Mouse (Mus musculus) layer of hippocampus, adult 18-20 months (tissue): Measurements from ENCODE around the gene Stag1. TPM values are rescaled to one million over a fixed set of nuclear protein-coding genes. Genes with fewer than 3 reads are reported as not detected.
"Not testable (repeated sequence)": the region's sequence is repeated elsewhere in the genome, so short reads cannot be mapped to it uniquely, and the experiment has no call there.

ENCODE experiments used
- DNase-seq, 2 experiments: peaks; one replicate each; pipeline ENCODE4 v3.0.0; 2022; ENCODE audit warnings: low spot score in 2 of 2
- total RNA-seq, 2 experiments: library from RNA; stranded (reverse); gene quantifications; 2 replicates each; pipeline ENCODE4 v1.2.3; 2021

The Stag1 gene
- total RNA-seq, 2 experiments from 2014 or later = 64.9 to 68.0 TPM

DNA sequence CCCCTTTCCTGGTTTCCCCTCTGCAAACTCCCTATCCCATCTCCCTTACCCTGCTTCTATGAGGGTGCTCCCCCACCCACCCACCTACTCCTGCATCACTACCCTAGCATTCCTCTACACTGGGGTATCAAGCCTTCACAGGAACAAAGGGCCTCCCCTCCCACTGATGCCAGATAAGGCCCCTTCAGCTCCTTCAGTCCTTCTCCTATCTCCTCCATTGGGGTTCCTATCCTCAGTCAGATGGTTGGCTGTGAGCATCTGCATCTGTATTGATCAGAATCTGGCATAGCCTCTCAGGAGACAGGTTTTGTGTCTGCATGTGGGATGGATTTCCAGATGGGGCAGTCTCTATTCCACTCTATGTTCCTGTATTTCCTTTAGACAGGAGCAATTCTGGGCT is 81.4 kb downstream of the Stag1 start:
- no peak for DNase-seq

DNA sequence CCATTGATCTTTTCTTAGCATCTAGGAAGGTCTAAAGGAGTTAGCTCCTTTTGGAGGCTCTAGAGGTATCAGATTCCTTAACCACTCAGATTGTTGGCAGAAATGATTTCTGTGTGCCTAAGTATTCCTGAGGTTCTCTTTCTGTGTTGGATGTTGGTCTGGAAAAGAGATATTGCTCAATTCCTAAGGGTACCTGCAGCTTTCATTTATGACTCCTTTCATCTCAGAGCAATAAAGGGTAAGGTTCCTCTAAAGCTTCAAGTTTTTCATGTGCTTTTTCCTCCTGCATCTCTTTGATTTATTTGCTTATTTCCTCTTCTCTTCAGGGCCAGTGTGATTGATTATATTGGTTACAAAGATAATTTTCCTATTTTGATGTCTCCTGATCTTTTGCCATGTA is 84.7 kb downstream of the Stag1 start:
- no peak for DNase-seq

DNA sequence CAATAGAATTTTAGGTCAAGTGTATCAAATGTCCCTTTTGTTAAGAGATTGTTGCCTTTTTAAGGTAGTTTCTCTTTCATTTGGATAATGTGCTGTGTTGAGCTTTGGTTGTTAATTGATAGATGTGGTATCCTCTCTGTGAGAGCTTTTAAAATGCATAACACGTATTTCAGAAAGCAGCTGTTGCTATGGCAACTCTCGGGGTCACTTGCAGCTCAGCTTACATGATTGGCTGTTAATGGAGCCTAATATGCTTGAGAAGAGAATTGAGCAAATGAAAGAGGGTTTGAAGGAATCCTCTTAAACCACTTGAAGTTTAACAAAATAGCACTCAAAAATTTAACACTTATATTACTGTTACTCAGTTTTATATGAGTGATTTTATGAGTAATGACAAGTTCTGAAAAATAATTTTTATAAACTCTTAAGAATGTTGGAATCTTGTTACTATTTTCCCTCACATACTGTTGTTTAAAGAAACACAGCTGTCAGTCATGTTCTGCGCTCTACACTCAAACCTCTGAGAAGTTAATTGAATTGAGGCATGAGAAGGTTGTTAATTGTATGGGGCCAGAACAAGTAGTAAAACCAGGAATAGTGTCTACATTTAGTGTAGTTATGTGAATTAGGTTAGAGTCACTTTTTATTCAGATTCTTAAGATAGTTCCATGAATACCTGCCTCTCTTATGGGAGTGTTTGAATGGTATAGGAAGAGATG is 88.3 kb downstream of the Stag1 start:
- DNase-seq = peak; percentile 42 to 72

DNA sequence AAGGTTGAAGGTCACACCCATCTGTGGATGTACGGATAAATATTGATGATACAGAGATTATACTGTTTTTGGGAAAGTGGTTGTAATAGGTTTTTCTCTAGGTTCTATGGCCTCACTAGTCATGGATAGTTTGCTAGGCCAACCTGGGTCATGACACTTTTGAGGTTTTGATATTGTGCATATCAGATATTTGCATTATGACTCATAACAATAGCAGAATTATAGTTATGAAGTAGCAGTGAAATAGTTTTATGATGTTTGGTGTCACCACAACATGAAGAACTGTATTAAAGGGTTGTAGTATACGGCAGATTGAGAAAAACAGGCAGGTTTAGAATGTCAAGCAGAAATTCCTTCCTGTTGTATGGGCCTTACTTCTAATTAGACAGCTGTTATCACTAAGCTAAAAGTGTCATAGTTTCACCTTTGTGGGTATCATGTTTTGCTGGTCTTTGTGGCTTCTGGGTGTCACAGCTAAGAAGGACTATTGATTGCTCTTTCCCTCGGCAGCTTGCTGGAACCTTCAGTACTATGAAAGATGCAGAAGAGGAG is 92.2 kb downstream of the Stag1 start:
- DNase-seq = no peak

DNA sequence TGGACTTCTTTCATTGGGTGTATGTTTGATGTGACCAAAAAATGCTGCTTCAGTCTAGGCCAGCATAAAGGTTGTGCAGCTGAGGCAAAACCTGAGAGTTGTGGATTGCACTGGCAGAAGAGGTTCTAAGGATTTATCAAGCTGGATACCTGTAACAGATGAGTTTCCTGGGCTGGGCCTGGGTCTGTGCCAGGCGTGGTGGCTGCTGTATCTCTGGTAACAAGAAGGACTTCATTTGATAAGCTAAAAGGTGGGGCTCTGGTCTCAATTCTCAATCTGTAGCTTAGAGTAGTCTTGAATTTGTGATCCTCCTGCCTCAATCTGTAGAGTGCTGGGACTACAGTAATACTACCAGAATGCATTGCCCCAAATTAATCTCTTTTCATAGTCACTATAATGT is 94.6 kb downstream of the Stag1 start:
- DNase-seq = no peak

DNA sequence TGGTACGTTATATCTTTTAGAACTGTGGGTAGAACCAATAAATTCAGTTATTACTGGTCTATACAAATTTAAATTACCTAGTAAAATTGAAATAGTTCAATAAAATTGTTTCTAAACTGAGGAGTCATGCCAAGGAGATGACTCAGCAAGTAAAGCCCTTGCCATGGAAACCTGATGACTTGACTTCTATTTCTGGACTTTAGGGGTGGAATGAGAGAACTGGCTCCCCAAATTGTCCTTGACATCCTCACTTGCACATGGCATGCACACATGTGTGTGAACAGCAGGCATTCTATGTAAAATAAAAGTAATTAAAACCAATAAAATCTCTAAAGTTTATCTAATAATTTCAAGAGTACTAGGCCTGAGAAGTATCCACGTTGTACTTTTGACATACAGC is 98.9 kb downstream of the Stag1 start:
- peak; percentile 11 to 46 for DNase-seq

DNA sequence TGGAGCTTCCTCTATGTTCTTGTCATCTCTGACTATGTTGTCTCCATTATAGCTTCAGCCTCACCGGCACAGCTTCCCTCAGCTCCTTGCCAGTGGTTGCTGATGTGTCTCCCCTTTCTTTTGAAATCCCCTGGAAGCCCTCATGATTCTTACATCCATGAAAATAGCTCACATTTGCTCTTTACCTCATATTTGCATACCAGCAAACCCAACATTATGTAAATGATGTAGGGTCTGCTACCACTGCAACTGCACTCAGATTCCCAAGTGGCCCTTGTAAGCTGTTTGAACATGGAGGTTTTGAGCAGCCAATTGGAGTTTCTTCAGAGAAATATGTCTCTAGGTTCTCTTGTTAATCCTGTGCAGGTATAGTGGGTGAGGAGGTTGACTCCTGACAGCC is 110.0 kb downstream of the Stag1 start:
- DNase-seq = no peak

DNA sequence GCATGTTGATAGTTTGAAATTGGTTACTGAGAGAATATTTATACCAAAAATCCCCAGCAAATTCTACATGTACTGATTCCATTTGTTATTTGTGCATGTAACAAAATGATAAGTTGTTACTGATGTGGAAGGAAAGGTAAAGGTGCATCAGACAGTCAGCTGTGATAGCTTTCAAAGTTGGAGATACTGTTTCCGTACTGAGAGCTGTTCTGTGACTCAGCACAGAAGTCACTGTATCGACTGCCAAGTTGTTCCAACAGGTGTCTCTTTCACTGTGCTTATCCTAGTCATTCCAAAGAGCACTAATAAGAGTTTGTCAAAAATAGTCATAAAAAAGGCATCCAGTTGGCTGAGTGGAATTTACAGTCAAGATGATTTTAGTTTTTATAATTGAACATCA is 114.1 kb downstream of the Stag1 start:
- DNase-seq = peak in 1 of 2 experiments; percentile 62

DNA sequence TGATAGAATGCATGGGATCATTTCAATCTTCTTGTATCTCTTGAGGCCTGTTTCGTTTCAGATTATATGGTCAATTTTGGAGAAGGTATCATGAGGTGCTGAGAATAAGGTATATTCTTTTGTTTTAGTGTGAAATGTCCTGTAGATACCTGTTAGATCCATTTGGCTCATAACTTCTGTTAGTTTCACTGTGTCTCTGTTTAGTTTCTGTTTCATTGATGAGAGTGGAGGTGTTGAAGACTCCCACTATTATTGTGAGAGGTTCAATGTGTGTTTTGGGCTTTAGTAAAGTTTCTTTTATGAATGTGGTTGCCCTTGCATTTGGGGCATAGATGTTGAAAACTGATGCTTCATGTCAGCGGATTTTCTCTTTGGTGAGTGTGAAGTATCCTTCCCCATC is 127.2 kb downstream of the Stag1 start:
- not testable (repeated sequence) for DNase-seq

DNA sequence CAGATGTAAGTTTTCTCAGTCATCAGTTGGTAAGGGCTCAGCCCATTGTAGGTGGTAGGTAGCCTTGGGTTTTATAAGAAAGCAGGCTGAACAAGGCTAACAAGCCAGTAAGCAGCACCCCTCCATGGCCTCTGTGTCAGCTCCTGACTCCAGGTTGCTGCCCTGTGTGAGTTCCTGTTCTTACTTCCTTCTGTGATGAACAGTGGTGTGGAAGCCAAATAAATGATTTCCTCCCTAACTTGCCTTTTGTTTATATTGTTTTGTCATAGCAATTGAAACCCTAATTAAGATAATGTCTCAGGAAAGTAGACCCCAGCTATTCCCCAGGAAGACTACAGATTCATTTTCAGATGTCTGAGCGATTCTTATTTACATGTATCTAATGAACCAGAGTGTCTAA is 134.2 kb downstream of the Stag1 start:
- no peak for DNase-seq

DNA sequence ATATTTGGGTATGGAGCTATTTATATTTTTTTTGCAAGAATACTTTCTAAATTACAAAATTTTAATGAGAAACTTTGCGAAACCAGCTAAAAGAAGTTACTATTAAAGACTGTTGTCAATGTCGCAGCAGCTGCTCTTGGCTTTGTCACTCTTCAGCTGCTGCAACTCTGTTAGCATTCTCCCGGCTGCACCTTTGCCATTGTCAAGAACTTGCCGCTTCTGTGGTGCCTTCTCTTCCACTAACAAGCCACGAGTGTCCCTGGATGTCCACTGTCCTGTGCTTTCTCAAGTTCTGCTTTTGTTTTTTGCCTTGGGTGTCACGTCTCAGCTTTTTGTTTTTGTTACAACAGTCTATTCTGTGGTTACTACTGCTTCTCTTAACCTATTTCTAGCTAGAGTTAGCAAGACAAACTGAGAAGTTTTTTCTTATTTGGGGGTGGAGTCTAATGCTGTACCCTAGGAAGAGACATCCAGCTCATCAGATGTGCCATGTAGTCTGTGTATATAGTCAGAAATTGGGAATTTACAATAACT is 136.4 kb downstream of the Stag1 start:
- no peak for DNase-seq

DNA sequence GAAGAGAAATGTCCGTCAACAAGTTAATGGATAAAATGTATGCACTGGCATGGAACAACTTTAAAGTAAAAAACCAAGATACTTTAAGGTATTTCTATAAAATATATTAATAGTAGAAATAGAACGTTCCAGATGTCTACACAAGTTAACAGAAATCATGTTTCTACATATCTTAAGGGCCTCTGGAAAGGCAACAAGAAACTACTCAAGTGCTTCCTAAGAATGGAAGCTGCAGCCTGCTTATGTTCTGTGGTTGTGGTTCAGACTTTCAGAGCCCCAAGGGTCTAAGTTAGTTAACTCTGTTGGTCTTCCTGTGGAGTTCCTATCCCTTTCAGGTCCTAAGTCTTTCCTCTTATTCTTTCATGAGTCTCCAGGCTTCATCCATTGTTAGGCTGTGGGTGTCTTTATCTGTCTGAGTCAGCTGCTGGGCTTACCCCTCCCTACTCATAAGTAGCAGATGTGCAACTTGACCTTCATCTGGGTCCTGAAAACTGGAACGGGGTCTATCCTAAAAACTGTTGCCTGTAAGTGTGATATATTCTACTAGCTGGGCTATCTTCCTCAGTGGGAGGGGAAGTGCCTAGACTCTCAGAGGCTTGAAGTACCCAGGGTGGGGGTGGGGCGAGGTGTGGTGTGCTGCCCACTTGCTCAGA is 138.5 kb downstream of the Stag1 start:
- no peak for DNase-seq

DNA sequence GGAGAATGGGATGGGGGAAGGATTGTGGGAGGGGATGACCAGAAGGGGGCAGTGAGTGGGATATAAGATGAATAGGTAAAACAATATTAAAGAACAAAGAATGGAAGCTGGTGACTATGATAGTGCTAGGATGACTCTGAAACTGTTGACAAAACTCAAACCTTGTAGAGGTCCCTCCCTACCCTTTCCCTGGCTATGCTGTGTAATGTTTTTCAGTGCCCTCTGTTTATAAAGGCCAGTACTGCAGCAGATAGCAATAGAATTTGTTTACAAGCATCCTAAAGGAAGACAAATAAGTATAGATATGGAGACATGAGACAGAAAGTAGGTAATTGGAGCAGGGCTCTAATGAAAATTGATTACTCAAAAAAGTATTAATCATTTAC is 139.0 kb downstream of the Stag1 start:
- DNase-seq = no peak

DNA sequence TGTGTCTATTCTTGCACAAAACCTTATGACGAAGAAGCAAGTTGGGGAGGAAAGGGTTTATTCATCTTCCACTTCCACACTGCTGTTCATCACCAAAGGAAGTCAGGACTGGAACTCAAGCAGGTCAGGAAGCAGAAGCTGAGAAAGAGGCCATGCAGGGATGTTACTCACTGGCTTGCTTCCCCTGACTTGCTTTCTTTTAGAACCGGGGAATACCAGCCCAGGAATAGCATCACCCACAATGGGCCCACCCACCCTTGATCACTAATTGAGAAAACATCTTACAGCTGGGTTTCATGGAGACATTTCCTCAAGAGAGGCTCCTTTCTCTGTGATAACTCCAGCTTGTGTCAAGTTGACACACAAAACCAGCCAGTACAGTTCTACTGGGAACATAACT is 179.6 kb downstream of the Stag1 start:
- DNase-seq = not testable (repeated sequence)

DNA sequence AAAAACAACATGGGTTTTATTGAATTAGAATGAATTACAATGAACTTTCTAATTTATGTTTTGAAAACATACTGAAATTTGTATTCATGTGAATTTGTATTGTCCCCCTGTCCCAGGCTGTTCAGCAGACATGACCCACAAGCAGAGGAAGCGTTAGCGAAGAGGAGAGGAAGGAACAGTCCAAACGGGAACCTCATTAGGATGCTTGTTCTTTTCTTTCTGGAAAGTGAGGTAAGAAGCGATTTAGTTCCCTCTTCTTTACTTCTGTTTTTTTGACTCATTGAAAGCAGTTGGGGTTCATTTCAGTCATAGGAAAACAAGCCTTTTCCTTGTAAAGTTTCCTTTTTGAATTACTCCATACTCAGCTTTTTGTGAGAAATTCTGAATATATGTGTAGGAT is 268.4 kb downstream of the Stag1 start:
- no peak for DNase-seq

DNA sequence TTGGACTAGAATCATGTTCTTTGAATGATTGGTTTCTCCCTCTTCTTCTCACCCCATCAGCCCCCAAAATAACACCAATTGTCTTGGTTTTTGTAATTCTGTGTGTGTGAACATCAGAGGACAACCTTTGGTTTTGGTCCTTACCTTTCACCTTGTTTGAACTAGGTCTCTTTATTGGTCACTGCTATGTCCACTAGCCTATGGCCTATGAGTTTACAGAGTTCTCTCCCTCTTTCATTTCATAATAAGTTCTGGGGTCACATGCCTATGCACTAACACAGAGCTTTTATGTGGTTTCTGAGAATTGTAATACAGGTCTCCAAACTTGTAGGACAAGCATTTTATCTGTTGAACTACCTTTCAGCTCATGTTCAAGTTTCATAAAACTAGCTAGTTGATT is 272.0 kb downstream of the Stag1 start:
- no peak for DNase-seq

DNA sequence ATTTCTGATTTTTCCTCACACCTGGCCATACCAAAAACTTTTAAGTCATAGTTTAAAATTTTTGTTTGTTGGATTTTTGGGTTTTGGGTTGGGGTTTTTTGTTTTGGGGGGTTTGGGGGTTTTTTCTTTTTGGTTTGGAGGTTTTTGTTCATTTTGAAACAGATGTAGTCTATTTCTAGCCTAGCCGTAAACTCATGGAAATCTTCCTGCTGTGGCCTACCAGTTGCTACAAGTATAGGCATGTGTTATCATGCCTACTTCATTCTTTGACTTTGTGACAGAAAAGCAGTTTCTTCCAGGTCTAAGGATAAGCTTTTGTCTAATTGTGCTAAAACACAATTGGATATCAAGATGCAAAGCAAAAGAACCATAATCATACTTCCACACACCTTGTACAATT is 298.5 kb downstream of the Stag1 start:
- no peak for DNase-seq

DNA sequence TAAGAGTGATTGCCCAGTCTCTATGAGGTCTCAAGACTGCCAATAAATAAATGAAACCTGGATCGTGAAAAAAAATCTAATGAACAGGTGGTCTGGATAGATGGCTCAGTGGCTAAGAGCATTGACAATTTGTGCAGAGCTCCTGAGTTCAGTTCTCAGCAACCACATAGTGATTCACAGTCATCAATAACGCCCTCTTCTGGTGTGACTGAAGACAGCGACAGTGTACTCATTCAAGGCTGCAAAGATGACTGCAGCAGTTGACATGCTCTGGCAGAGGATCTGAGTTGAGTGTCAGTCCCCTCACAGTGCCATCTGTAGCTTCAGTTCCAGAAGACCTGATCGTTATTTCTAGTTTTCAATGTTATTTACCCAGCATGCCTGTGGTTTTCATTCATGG is 300.4 kb downstream of the Stag1 start:
- peak in 1 of 2 experiments; percentile 17 for DNase-seq

DNA sequence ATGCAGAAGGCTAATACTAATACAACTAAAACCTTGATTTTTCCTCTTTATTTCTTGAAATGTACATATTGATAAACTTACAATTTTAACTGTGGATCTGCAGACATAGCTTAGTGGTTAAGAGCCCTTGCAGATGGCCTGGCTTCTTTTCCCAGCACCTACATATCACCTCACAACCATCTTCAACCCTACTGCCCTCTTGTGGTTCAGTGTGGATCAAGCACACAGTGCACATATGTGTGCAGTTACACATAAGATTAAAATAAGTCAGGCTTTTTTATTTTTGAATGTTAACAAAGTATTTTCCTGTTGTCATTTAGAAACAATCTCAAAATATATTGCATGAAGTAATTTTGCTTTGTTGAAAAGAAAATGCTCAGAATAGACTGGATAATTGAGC is 312.8 kb downstream of the Stag1 start:
- DNase-seq = no peak

DNA sequence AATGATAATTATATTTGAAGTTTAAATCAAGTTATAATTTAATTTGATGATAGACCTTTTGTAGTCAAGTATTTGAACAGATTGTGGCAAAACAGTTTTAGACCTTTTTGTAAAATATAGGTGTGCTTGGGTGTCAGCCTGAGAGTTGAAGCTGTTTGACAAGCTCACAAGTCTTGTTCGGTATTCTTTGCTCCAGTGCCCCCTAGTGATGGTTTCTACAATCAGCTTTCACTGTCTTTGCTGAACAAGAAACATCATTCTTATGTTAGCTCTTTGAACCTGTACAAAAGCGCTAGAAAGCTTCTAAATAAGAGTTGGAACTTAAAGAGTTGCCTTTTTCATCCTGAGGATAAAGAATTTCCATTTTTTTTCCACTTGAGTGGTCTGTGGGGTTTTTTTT is 319.5 kb downstream of the Stag1 start:
- DNase-seq = peak; percentile 34 to 81

DNA sequence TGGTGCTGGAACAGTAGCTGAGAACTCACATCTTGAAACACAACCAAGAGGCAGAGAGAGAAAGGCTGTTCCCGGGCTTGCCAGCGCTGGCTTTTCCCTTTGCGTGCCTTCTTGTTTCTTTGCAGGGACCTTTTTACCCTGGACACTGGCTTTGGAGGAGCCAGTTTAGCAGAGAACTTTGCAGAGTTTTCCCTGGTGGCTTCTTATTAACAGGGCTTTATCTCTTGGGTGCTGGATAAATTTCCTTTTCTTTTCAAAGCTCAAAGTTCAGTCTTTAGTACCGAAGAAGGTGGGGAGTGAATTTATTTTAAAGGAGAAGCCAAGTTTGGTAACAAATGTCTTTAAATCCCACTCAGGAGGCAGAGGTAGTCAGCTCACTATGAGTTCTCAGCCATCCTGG is 329.0 kb downstream of the Stag1 start:
- DNase-seq = no peak

DNA sequence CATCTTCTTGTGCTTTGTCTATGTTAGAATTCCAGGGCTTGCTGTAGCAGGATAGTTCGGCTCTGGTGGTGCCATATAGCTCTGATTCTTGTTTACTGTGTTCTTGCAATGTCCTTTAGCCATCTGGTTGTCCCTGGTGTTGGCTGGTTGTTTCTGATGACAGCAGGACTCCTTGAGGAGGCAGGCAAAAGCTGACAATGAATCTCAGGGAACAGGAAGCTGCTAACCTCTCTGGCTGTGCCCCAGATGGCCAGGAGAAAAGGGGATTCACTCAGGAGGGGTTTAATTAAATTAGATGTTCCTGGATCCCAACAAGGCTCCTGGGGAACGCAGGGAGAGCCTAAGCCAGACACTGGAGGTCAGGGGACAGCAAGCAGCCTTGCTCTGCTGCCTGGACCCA is 344.4 kb downstream of the Stag1 start:
- peak in 1 of 2 experiments; percentile 20 for DNase-seq
